Mouse (Mus musculus) myocyte (in vitro differentiated cells): Measurements from ENCODE around the gene Arhgdia. TPM values are rescaled to one million over a fixed set of nuclear protein-coding genes. Genes with fewer than 3 reads are reported as not detected.

ENCODE experiments used
- H3K27me3 ChIP-seq: one replicate; pipeline ENCODE4 v1.6.1; 2011; ENCODE audit not compliant: control insufficient read depth, insufficient read depth, insufficient read length
- H3K36me3 ChIP-seq: one replicate; pipeline ENCODE4 v1.6.1; 2011; ENCODE audit not compliant: control insufficient read depth, insufficient read depth
- H3K4me2 ChIP-seq: one replicate; pipeline ENCODE4 v1.6.1; 2011; ENCODE audit warnings: low read depth, control low read depth
- H3K4me3 ChIP-seq: one replicate; pipeline ENCODE4 v1.5.1; 2011; ENCODE audit warnings: mild to moderate bottlenecking, control low read depth, moderate library complexity
- H3K79me2 ChIP-seq: one replicate; pipeline ENCODE4 v1.6.1; 2011; ENCODE audit not compliant: control insufficient read depth, insufficient read depth
- H3ac ChIP-seq: one replicate; pipeline ENCODE4 v1.6.1; 2011; ENCODE audit not compliant: control insufficient read depth, insufficient read length
- CEBPB ChIP-seq: IDR thresholded peaks from 2 replicates; pipeline ENCODE4 v1.6.1; 2011; ENCODE audit warnings: mild to moderate bottlenecking, moderate library complexity; ENCODE audit not compliant: poor library complexity, insufficient read depth, severe bottlenecking
- E2F4 ChIP-seq: IDR thresholded peaks from one replicate; pipeline ENCODE4 v1.6.1; 2011; ENCODE audit warnings: mild to moderate bottlenecking, control low read depth, moderate library complexity; ENCODE audit not compliant: insufficient read depth
- MAX ChIP-seq: IDR thresholded peaks from one replicate; pipeline ENCODE4 v1.6.1; 2011; ENCODE audit warnings: low read depth, mild to moderate bottlenecking, control low read depth
- MYOD1 ChIP-seq, 3 experiments: IDR thresholded peaks; one replicate each; pipeline ENCODE4 v1.6.1; 2011; ENCODE audit warnings: control low read depth in 2 of 3, low read depth in 2 of 3, mild to moderate bottlenecking in 2 of 3, moderate library complexity in 1 of 3; ENCODE audit not compliant: insufficient read length in 2 of 3, control insufficient read depth in 1 of 3
- MYOG ChIP-seq, 3 experiments: IDR thresholded peaks; one replicate each; pipeline ENCODE4 v1.6.1; 2011; ENCODE audit warnings: control low read depth in 2 of 3, low read depth in 2 of 3, mild to moderate bottlenecking in 2 of 3; ENCODE audit not compliant: insufficient read length in 2 of 3, control insufficient read depth in 1 of 3, insufficient read depth in 1 of 3
- POLR2A ChIP-seq: IDR thresholded peaks from one replicate; pipeline ENCODE4 v1.6.1; 2011; ENCODE audit warnings: low read depth, mild to moderate bottlenecking, control low read depth, moderate library complexity; ENCODE audit not compliant: insufficient read length
- POLR2AphosphoS2 ChIP-seq: IDR thresholded peaks from one replicate; pipeline ENCODE4 v1.6.1; 2011; ENCODE audit warnings: low read depth, control low read depth; ENCODE audit not compliant: insufficient read length
- REST ChIP-seq: IDR thresholded peaks from one replicate; pipeline ENCODE4 v1.6.1; 2011; ENCODE audit warnings: mild to moderate bottlenecking, control low read depth, moderate library complexity; ENCODE audit not compliant: insufficient read depth, insufficient read length
- SRF ChIP-seq: IDR thresholded peaks from one replicate; pipeline ENCODE4 v1.6.1; 2011; ENCODE audit warnings: low read depth; ENCODE audit not compliant: control insufficient read depth, insufficient read length
- TCF12 ChIP-seq: IDR thresholded peaks from one replicate; pipeline ENCODE4 v1.6.1; 2011; ENCODE audit warnings: mild to moderate bottlenecking, control low read depth; ENCODE audit not compliant: poor library complexity, insufficient read depth, severe bottlenecking
- TCF3 ChIP-seq: IDR thresholded peaks from one replicate; pipeline ENCODE4 v1.6.1; 2011; ENCODE audit warnings: low read depth, control low read depth; ENCODE audit not compliant: insufficient read length
- USF1 ChIP-seq: IDR thresholded peaks from one replicate; pipeline ENCODE4 v1.6.1; 2011; ENCODE audit warnings: low read depth, mild to moderate bottlenecking, control low read depth, moderate library complexity
- polyA plus RNA-seq: library from polyadenylated mRNA; unstranded; fragments of >200 nt; fragmentation: generic; extraction: Trizol; gene quantifications from one replicate; pipeline ENCODE4 v1.2.1, GENCODE M21; 2012; ENCODE audit warnings: missing spikeins

The Arhgdia gene
- polyA plus RNA-seq, 1 experiment, result 837 TPM

GRCm38 (mm10) chr11:120623961-120624679 lies 42.7 kb upstream of the Arhgdia start:
- peak; percentile 41 for TF ChIP-seq REST
- no peak for TF ChIP-seq MYOG (IDR thresholded peaks at IDR 0.05; ENCODE audit: control insufficient read depth in 1 of 3, insufficient read depth in 1 of 3, insufficient read length in 2 of 3, low read depth in 2 of 3)
- no peak for TF ChIP-seq SRF
- TF ChIP-seq MAX, result no peak
- no peak for TF ChIP-seq TCF3
- peaks cover 41% of the 10 kb centered on the region for H3K79me2 ChIP-seq
- H3K36me3 ChIP-seq, result peaks cover 28% of the 10 kb centered on the region
- H3K4me2 ChIP-seq, result peak overlapping the region; percentile 71
- H3K27me3 ChIP-seq, result no peaks in the 10 kb centered on the region
- H3K4me3 ChIP-seq, result peak overlapping the region; percentile 41
- peak overlapping the region; percentile 29 for H3ac ChIP-seq

- no peaks in the 10 kb centered on the region for H3K27me3 ChIP-seq
- H3K4me3 ChIP-seq, result no peak overlapping the region
- H3K36me3 ChIP-seq, result peaks cover 29% of the 10 kb centered on the region
- no peak overlapping the region for H3K4me2 ChIP-seq
- no peak overlapping the region for H3ac ChIP-seq
- TF ChIP-seq MAX (no peak), MYOD1 (IDR thresholded peaks at IDR 0.05; ENCODE audit: control insufficient read depth in 1 of 3, insufficient read length in 2 of 3, low read depth in 2 of 3) (no peak), USF1 (no peak), SRF (no peak), E2F4 (no peak), TCF12 (no peak), POLR2A (no peak)
- peaks cover 28% of the 10 kb centered on the region for H3K79me2 ChIP-seq
These were observed 41.4 kb upstream of the Arhgdia start for GRCm38 (mm10) chr11:120622805-120623204.

- TF ChIP-seq MYOG (IDR thresholded peaks at IDR 0.05; ENCODE audit: control insufficient read depth in 1 of 3, insufficient read depth in 1 of 3, insufficient read length in 2 of 3, low read depth in 2 of 3), result no peak
- no peak for TF ChIP-seq USF1
- TF ChIP-seq TCF12, result no peak
- no peak for TF ChIP-seq REST
- TF ChIP-seq POLR2AphosphoS2, result no peak
- TF ChIP-seq MAX, result no peak
- no peak for TF ChIP-seq TCF3
- no peak for TF ChIP-seq POLR2A
- TF ChIP-seq CEBPB, result no peak
- TF ChIP-seq E2F4, result no peak
- no peak for TF ChIP-seq SRF
- no peak for TF ChIP-seq MYOD1 (IDR thresholded peaks at IDR 0.05; ENCODE audit: control insufficient read depth in 1 of 3, insufficient read length in 2 of 3, low read depth in 2 of 3)
- peaks cover 19% of the 10 kb centered on the region for H3K36me3 ChIP-seq
These were observed 38.8 kb upstream of the Arhgdia start for GRCm38 (mm10) chr11:120620195-120620594.

GRCm38 (mm10) chr11:120618619-120619535 lies 37.5 kb upstream of the Arhgdia start:
- Histone ChIP-seq H3K79me2 (peaks cover 34% of the 10 kb centered on the region), H3K4me3 (no peak overlapping the region), H3ac (no peak overlapping the region), H3K36me3 (peaks cover 22% of the 10 kb centered on the region), H3K4me2 (no peak overlapping the region), H3K27me3 (no peaks in the 10 kb centered on the region)
- TF ChIP-seq REST (no peak), TCF3 (no peak), MYOG (IDR thresholded peaks at IDR 0.05; ENCODE audit: control insufficient read depth in 1 of 3, insufficient read depth in 1 of 3, insufficient read length in 2 of 3, low read depth in 2 of 3) (no peak), E2F4 (no peak), TCF12 (no peak), MAX (no peak), MYOD1 (IDR thresholded peaks at IDR 0.05; ENCODE audit: control insufficient read depth in 1 of 3, insufficient read length in 2 of 3, low read depth in 2 of 3) (no peak), SRF (no peak), POLR2AphosphoS2 (no peak), CEBPB (no peak), USF1 (no peak), POLR2A (no peak)

More at GRCm38 (mm10) chr11:120620195-120620594, 38.8 kb upstream of the Arhgdia start:
- H3K79me2 ChIP-seq, result peaks cover 26% of the 10 kb centered on the region
- no peaks in the 10 kb centered on the region for H3K27me3 ChIP-seq
- no peak overlapping the region for H3ac ChIP-seq
- no peak overlapping the region for H3K4me2 ChIP-seq
- no peak overlapping the region for H3K4me3 ChIP-seq
